Mouse (Mus musculus): ENCODE measurements at regions not wholly inside any gene's neighbourhood (a gene's known extent, or its start where the extent isn't known, plus 50 kb on each side); places are given as distances from the start of the nearest gene placed in this dataset.

GRCm38 (mm10) chr2:10864451-10864850 is 307.5 kb upstream of the Prkcq start:
- 95% methylated on average over 2 of the region's 2 CpGs for WGBS
- ATAC-seq (ENCODE audit: low FRiP score), result no peak
- Histone ChIP-seq H3K36me3 (ENCODE audit: control insufficient read depth, insufficient read depth, low read length) (no peaks in the 10 kb centered on the region), H3K27me3 (ENCODE audit: control insufficient read depth, insufficient read depth, low read length) (no peaks in the 10 kb centered on the region), H3K9me3 (ENCODE audit: control insufficient read depth, low read length) (no peaks in the 10 kb centered on the region), H3K4me3 (ENCODE audit: low read depth, low read length) (no peak overlapping the region), H3K4me1 (ENCODE audit: control insufficient read depth, insufficient read depth, low read length) (no peaks in the 10 kb centered on the region), H3K9ac (ENCODE audit: low read length) (no peak overlapping the region), H3K4me2 (no peak overlapping the region), H3K27ac (ENCODE audit: low read depth, low read length) (no peak overlapping the region)
- DNase-seq (ENCODE audit: low spot score, missing footprints), result no peak

GRCm38 (mm10) chr2:10874303-10874702 is 297.6 kb upstream of the Prkcq start:
- Histone ChIP-seq H3K9ac (ENCODE audit: low read length) (no peak overlapping the region), H3K4me1 (ENCODE audit: control insufficient read depth, insufficient read depth, low read length) (no peaks in the 10 kb centered on the region), H3K27me3 (ENCODE audit: control insufficient read depth, insufficient read depth, low read length) (no peaks in the 10 kb centered on the region), H3K27ac (ENCODE audit: low read depth, low read length) (no peak overlapping the region), H3K4me2 (no peak overlapping the region), H3K4me3 (ENCODE audit: low read depth, low read length) (no peak overlapping the region), H3K9me3 (ENCODE audit: control insufficient read depth, low read length) (no peaks in the 10 kb centered on the region), H3K36me3 (ENCODE audit: control insufficient read depth, insufficient read depth, low read length) (no peaks in the 10 kb centered on the region)
- ATAC-seq (ENCODE audit: low FRiP score) (no peak), DNase-seq (ENCODE audit: low spot score, missing footprints) (no peak)
- WGBS, result 94% methylated on average over 4 of the region's 4 CpGs

GRCm38 (mm10) chr2:10901926-10902325 is 270.0 kb upstream of the Prkcq start:
- H3K9me3 ChIP-seq (ENCODE audit: control insufficient read depth, low read length), result no peaks in the 10 kb centered on the region
- H3K4me3 ChIP-seq (ENCODE audit: low read depth, low read length), result no peak overlapping the region
- DNase-seq (ENCODE audit: low spot score, missing footprints) (no peak), ATAC-seq (ENCODE audit: low FRiP score) (no peak)
- 90% methylated on average over 3 of the region's 3 CpGs for WGBS
- H3K4me1 ChIP-seq (ENCODE audit: control insufficient read depth, insufficient read depth, low read length), result no peaks in the 10 kb centered on the region
- no peak overlapping the region for H3K9ac ChIP-seq (ENCODE audit: low read length)
- no peak overlapping the region for H3K27ac ChIP-seq (ENCODE audit: low read depth, low read length)
- no peaks in the 10 kb centered on the region for H3K36me3 ChIP-seq (ENCODE audit: control insufficient read depth, insufficient read depth, low read length)
- H3K27me3 ChIP-seq (ENCODE audit: control insufficient read depth, insufficient read depth, low read length), result no peaks in the 10 kb centered on the region
- H3K4me2 ChIP-seq, result no peak overlapping the region

GRCm38 (mm10) chr2:10919955-10920354 is 252.0 kb upstream of the Prkcq start:
- DNase-seq (ENCODE audit: low spot score, missing footprints) (peak; percentile 75), ATAC-seq (ENCODE audit: low FRiP score) (no peak)
- Histone ChIP-seq H3K4me2 (no peak overlapping the region), H3K9ac (ENCODE audit: low read length) (no peak overlapping the region), H3K36me3 (ENCODE audit: control insufficient read depth, insufficient read depth, low read length) (no peaks in the 10 kb centered on the region), H3K4me1 (ENCODE audit: control insufficient read depth, insufficient read depth, low read length) (no peaks in the 10 kb centered on the region), H3K27me3 (ENCODE audit: control insufficient read depth, insufficient read depth, low read length) (no peaks in the 10 kb centered on the region), H3K9me3 (ENCODE audit: control insufficient read depth, low read length) (no peaks in the 10 kb centered on the region), H3K27ac (ENCODE audit: low read depth, low read length) (no peak overlapping the region), H3K4me3 (ENCODE audit: low read depth, low read length) (no peak overlapping the region)

- DNase-seq (ENCODE audit: low spot score, missing footprints), result peak; percentile 80
- no peak overlapping the region for H3K9ac ChIP-seq (ENCODE audit: low read length)
Measured at GRCm38 (mm10) chr2:10920686-10921485, 251.0 kb upstream of the Prkcq start.

GRCm38 (mm10) chr2:10921486-10922450 is 250.1 kb upstream of the Prkcq start:
- H3K27ac ChIP-seq (ENCODE audit: low read depth, low read length), result no peak overlapping the region
- peak; percentile 66 for DNase-seq (ENCODE audit: low spot score, missing footprints)
- ATAC-seq (ENCODE audit: low FRiP score), result no peak
- H3K36me3 ChIP-seq (ENCODE audit: control insufficient read depth, insufficient read depth, low read length), result no peaks in the 10 kb centered on the region
- H3K4me3 ChIP-seq (ENCODE audit: low read depth, low read length), result no peak overlapping the region
- no peaks in the 10 kb centered on the region for H3K4me1 ChIP-seq (ENCODE audit: control insufficient read depth, insufficient read depth, low read length)
- H3K4me2 ChIP-seq, result no peak overlapping the region
- 34% methylated on average over 13 of the region's 13 CpGs for WGBS
- H3K9ac ChIP-seq (ENCODE audit: low read length), result no peak overlapping the region
- no peaks in the 10 kb centered on the region for H3K9me3 ChIP-seq (ENCODE audit: control insufficient read depth, low read length)
- H3K27me3 ChIP-seq (ENCODE audit: control insufficient read depth, insufficient read depth, low read length), result no peaks in the 10 kb centered on the region

More at GRCm38 (mm10) chr2:10920686-10921485, 251.0 kb upstream of the Prkcq start:
- H3K27ac ChIP-seq (ENCODE audit: low read depth, low read length), result no peak overlapping the region
- H3K4me2 ChIP-seq, result no peak overlapping the region
- H3K36me3 ChIP-seq (ENCODE audit: control insufficient read depth, insufficient read depth, low read length), result no peaks in the 10 kb centered on the region
- H3K4me1 ChIP-seq (ENCODE audit: control insufficient read depth, insufficient read depth, low read length), result no peaks in the 10 kb centered on the region
- no peaks in the 10 kb centered on the region for H3K27me3 ChIP-seq (ENCODE audit: control insufficient read depth, insufficient read depth, low read length)
- H3K4me3 ChIP-seq (ENCODE audit: low read depth, low read length), result no peak overlapping the region
- ATAC-seq (ENCODE audit: low FRiP score), result no peak
- WGBS, result 65% methylated on average over 8 of the region's 8 CpGs
- H3K9me3 ChIP-seq (ENCODE audit: control insufficient read depth, low read length), result no peaks in the 10 kb centered on the region

GRCm38 (mm10) chr2:10923984-10924383 is 247.9 kb upstream of the Prkcq start:
- no peak overlapping the region for H3K27ac ChIP-seq (ENCODE audit: low read depth, low read length)
- H3K27me3 ChIP-seq (ENCODE audit: control insufficient read depth, insufficient read depth, low read length), result no peaks in the 10 kb centered on the region
- H3K9ac ChIP-seq (ENCODE audit: low read length), result no peak overlapping the region
- DNase-seq (ENCODE audit: low spot score, missing footprints), result peak; percentile 56
- H3K4me1 ChIP-seq (ENCODE audit: control insufficient read depth, insufficient read depth, low read length), result no peaks in the 10 kb centered on the region
- H3K36me3 ChIP-seq (ENCODE audit: control insufficient read depth, insufficient read depth, low read length), result no peaks in the 10 kb centered on the region
- 0 out of 2 replicates have a peak, but pooled peaks have one; percentile 14 for ATAC-seq (ENCODE audit: low FRiP score)
- WGBS, result 82% methylated on average over 4 of the region's 4 CpGs
- no peak overlapping the region for H3K4me3 ChIP-seq (ENCODE audit: low read depth, low read length)
- no peaks in the 10 kb centered on the region for H3K9me3 ChIP-seq (ENCODE audit: control insufficient read depth, low read length)
- no peak overlapping the region for H3K4me2 ChIP-seq

- ATAC-seq (ENCODE audit: low FRiP score) (no peak), DNase-seq (ENCODE audit: low spot score, missing footprints) (peak; percentile 56)
- Histone ChIP-seq H3K27ac (ENCODE audit: low read depth, low read length) (no peak overlapping the region; the same call in 1 of the 2 replicates), H3K4me2 (no peak overlapping the region), H3K9ac (ENCODE audit: low read length) (no peak overlapping the region), H3K27me3 (ENCODE audit: control insufficient read depth, insufficient read depth, low read length) (no peaks in the 10 kb centered on the region), H3K4me1 (ENCODE audit: control insufficient read depth, insufficient read depth, low read length) (no peaks in the 10 kb centered on the region), H3K36me3 (ENCODE audit: control insufficient read depth, insufficient read depth, low read length) (no peaks in the 10 kb centered on the region), H3K4me3 (ENCODE audit: low read depth, low read length) (no peak overlapping the region), H3K9me3 (ENCODE audit: control insufficient read depth, low read length) (no peaks in the 10 kb centered on the region)
- 68% methylated on average over 7 of the region's 7 CpGs for WGBS
Measured at GRCm38 (mm10) chr2:10925361-10925760, 246.5 kb upstream of the Prkcq start.

- Histone ChIP-seq H3K36me3 (ENCODE audit: control insufficient read depth, insufficient read depth, low read length) (no peaks in the 10 kb centered on the region), H3K4me2 (no peak overlapping the region), H3K9me3 (ENCODE audit: control insufficient read depth, low read length) (no peaks in the 10 kb centered on the region), H3K4me3 (ENCODE audit: low read depth, low read length) (no peak overlapping the region), H3K27ac (ENCODE audit: low read depth, low read length) (no peak overlapping the region), H3K4me1 (ENCODE audit: control insufficient read depth, insufficient read depth, low read length) (no peaks in the 10 kb centered on the region), H3K9ac (ENCODE audit: low read length) (no peak overlapping the region), H3K27me3 (ENCODE audit: control insufficient read depth, insufficient read depth, low read length) (no peaks in the 10 kb centered on the region)
- 68% methylated on average over 1 of the region's 1 CpGs for WGBS
- ATAC-seq (ENCODE audit: low FRiP score), result no peak
- DNase-seq (ENCODE audit: low spot score, missing footprints), result no peak
Measured at GRCm38 (mm10) chr2:10937405-10937804, 234.5 kb upstream of the Prkcq start.

All from midbrain, embryonic 11.5 days (tissue).